Mouse (Mus musculus): Measurements from ENCODE around the gene Nek6.

GRCm38 (mm10) chr2:38482122-38482521, 29.3 kb upstream of the Nek6 start:
- no peak for TF ChIP-seq GATA1 (IDR thresholded peaks at IDR 0.05; ENCODE audit: borderline replicate concordance, low read length)
- TF ChIP-seq FLI1 (IDR thresholded peaks at IDR 0.05; ENCODE audit: low read length): no peak

Measured in megakaryocyte, embryonic 14.5 days (primary cell).